Mouse (Mus musculus) C2C12 (cell line): ENCODE measurements around the gene Klhl20. TPM values are rescaled to one million over a fixed set of nuclear protein-coding genes. Genes with fewer than 3 reads are reported as not detected.

Experiments used
- H3K27me3 ChIP-seq: one replicate; pipeline ENCODE4 v1.6.1; 2011; ENCODE audit not compliant: control insufficient read depth, insufficient read depth, insufficient read length
- H3K36me3 ChIP-seq: one replicate; pipeline ENCODE4 v1.6.1; 2011; ENCODE audit not compliant: control insufficient read depth, insufficient read depth
- H3K4me3 ChIP-seq: one replicate; pipeline ENCODE4 v1.5.1; 2011; ENCODE audit warnings: mild to moderate bottlenecking, control low read depth; ENCODE audit not compliant: poor library complexity, insufficient read depth, severe bottlenecking
- H3K79me2 ChIP-seq: one replicate; pipeline ENCODE4 v1.6.1; 2011; ENCODE audit not compliant: control insufficient read depth, insufficient read depth
- H3K79me3 ChIP-seq: one replicate; pipeline ENCODE4 v1.6.1; 2011; ENCODE audit warnings: low read depth, control low read depth
- H3ac ChIP-seq: one replicate; pipeline ENCODE3; 2011; ENCODE audit warnings: low read depth; ENCODE audit not compliant: control insufficient read depth, insufficient read length
- CEBPB ChIP-seq: IDR thresholded peaks from one replicate; pipeline ENCODE4 v1.6.1; 2011; ENCODE audit warnings: low read depth, mild to moderate bottlenecking, control low read depth, moderate library complexity
- CTCF ChIP-seq: IDR thresholded peaks from one replicate; pipeline ENCODE4 v1.5.1; 2011; ENCODE audit not compliant: control insufficient read depth, insufficient read depth, insufficient read length
- FOSL1 ChIP-seq: IDR thresholded peaks from one replicate; pipeline ENCODE4 v1.8.0; 2011; ENCODE audit warnings: mild to moderate bottlenecking, low read length; ENCODE audit not compliant: poor library complexity, insufficient read depth, severe bottlenecking
- MAX ChIP-seq: IDR thresholded peaks from one replicate; pipeline ENCODE4 v1.6.1; 2011; ENCODE audit warnings: mild to moderate bottlenecking, control low read depth
- MYOD1 ChIP-seq: IDR thresholded peaks from one replicate; pipeline ENCODE4 v1.6.1; 2011; ENCODE audit warnings: low read depth; ENCODE audit not compliant: control insufficient read depth, insufficient read length
- MYOG ChIP-seq: IDR thresholded peaks from one replicate; pipeline ENCODE4 v1.6.1; 2011; ENCODE audit not compliant: control insufficient read depth, insufficient read length; ENCODE audit errors: extremely low read depth
- USF1 ChIP-seq: IDR thresholded peaks from one replicate; pipeline ENCODE4 v1.6.1; 2011; ENCODE audit warnings: low read depth, mild to moderate bottlenecking, control low read depth, moderate library complexity
- polyA plus RNA-seq: library from polyadenylated mRNA; unstranded; fragments of >200 nt; fragmentation: generic; extraction: Trizol; gene quantifications from one replicate; pipeline ENCODE4 v1.2.1, GENCODE M21; 2012; ENCODE audit warnings: missing spikeins

Gene Klhl20
- polyA plus RNA-seq, 1 experiment, result 7.5 TPM

DNA sequence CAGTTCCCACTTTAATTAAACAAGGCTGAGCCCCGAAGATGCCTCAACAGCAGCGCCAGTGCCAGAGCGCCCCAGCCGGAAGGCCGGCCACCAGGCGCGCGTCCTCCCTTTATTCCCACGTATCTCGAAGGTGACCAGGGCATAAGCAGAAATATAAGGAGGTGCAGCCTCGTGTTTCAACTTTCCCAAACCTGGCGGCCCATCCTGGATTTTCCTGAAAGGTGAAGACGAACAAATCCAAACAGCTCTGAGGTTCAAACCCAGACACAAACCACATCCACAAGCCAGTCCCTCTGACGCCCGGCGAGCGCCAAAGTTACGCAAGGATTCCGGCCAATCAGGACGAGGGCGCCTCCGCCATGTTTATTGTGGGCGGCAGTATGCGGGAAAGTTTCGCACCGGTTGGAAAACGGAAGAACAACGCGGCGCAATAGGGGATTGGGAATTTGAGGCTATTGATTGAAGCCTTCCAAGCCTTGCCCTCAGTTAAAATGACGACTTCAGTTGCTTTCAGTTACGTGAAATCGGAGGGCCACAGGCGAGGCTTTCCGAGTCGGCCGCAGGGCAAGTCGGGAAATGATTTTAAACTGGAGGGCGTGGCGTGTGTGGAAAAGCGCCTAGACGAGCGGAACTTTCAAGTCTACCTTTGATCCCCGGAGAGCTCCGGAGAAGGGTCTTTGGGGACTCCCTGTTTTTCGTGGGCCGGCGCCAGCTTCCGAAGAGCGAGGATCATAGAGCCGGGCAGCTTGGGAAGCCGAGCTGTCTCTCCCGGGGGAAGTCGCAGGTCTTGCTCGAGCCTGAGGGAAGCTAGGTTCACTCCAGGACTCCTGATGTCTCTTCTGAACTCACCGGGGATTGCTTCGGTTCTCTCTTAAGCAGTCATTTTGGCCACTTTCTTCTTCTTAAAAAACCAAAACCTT is 60.7 kb downstream of the Klhl20 start, which contains the start of the genes Dars2 and Cenpl:
Gene Dars2 (minus strand): TSS at position 307 of the 920 bp plus-strand sequence.
Gene Cenpl (plus strand): TSS at position 362 of the 920 bp plus-strand sequence.
- H3K27me3 ChIP-seq, result no peaks in the 10 kb centered on the region
- peaks cover 60% of the 10 kb centered on the region for H3K79me2 ChIP-seq
- H3ac ChIP-seq, result peak within 1 kb of the TSS; percentile 65
- peaks cover 36% of the 10 kb centered on the region for H3K79me3 ChIP-seq
- H3K4me3 ChIP-seq, result peak within 1 kb of the TSS; percentile 88
- peaks cover 10% of the 10 kb centered on the region for H3K36me3 ChIP-seq
- TF ChIP-seq FOSL1 (no peak), CTCF (no peak), MYOD1 (no peak), CEBPB (peak; percentile 91), MAX (peak; percentile 45), MYOG (no peak), USF1 (no peak)

DNA sequence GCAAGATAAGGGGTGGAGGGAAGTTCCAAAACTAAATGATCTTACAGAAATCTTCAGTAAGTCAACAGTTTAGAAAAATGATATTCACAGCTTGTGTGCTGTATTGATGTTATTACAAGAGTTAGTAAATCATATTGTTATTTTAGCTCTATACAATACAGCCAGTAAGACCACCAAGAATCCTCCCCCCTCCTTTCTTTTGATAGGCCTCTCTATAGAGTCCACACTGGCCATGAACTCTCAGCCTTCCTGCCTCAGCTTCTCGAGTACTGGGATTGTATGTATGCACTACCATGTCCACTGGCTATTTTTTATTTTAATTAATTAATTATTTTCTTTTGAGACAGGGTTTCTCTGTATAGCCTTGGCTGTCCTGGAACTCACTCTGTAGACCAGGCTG is 68.0 kb downstream of the Klhl20 start:
- peaks cover 16% of the 10 kb centered on the region for H3K36me3 ChIP-seq
- no peak overlapping the region for H3ac ChIP-seq
- no peaks in the 10 kb centered on the region for H3K79me3 ChIP-seq
- no peaks in the 10 kb centered on the region for H3K79me2 ChIP-seq
- no peaks in the 10 kb centered on the region for H3K27me3 ChIP-seq
- no peak overlapping the region for H3K4me3 ChIP-seq
- TF ChIP-seq MAX (no peak), USF1 (no peak), FOSL1 (no peak), MYOD1 (no peak), CEBPB (no peak), CTCF (no peak), MYOG (no peak)

DNA sequence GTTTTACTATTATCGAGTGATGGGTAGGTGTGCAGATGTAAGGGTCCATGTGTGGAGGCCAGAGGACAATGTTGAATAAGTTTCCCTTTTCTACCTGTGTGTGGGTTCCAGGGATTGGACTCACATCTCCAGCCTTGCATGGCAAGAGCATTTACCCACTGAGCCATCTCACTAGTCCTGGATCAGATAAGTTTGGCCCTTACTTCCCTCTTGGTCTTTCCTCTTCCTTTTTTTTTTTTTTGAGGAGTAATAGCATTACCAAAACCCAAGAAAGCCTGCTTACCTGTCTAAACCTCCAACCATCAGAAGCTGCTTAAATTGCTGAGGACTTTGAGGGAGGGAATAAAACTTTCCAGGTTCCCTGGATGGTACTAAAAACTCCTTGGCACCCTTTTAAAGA is 74.1 kb downstream of the Klhl20 start:
- no peaks in the 10 kb centered on the region for H3K27me3 ChIP-seq
- H3K4me3 ChIP-seq, result no peak overlapping the region
- H3K79me3 ChIP-seq, result no peaks in the 10 kb centered on the region
- H3K79me2 ChIP-seq, result no peaks in the 10 kb centered on the region
- H3K36me3 ChIP-seq, result peaks cover 15% of the 10 kb centered on the region
- H3ac ChIP-seq, result no peak overlapping the region
- TF ChIP-seq FOSL1 (no peak), CTCF (no peak), MYOD1 (no peak), CEBPB (no peak), MAX (no peak), MYOG (no peak), USF1 (no peak)

DNA sequence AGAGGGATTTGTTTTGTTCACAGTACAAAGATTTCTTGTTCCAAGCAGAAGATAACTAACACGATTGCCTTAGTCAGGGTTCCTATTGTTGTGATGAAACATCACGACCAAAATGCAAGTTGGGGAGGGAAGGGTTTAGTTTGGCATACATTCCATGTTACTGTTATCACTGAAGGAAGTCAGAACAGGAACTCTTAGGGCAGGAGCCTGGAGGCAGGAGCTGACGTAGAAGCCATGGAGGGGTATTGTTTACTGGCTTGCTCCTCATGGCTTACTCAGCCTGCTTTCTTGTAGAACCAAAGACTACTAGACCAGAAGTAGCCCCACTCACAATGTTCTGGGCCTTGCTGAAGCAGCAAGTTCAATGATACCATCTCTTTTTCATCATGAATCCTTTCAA is 84.3 kb downstream of the Klhl20 start:
- Histone ChIP-seq H3K79me3 (no peaks in the 10 kb centered on the region), H3K4me3 (no peak overlapping the region), H3ac (no peak overlapping the region), H3K79me2 (no peaks in the 10 kb centered on the region), H3K27me3 (no peaks in the 10 kb centered on the region), H3K36me3 (peaks cover 46% of the 10 kb centered on the region)
- TF ChIP-seq CTCF (no peak), CEBPB (no peak), FOSL1 (no peak), MYOG (no peak), MAX (no peak), MYOD1 (no peak), USF1 (no peak)

DNA sequence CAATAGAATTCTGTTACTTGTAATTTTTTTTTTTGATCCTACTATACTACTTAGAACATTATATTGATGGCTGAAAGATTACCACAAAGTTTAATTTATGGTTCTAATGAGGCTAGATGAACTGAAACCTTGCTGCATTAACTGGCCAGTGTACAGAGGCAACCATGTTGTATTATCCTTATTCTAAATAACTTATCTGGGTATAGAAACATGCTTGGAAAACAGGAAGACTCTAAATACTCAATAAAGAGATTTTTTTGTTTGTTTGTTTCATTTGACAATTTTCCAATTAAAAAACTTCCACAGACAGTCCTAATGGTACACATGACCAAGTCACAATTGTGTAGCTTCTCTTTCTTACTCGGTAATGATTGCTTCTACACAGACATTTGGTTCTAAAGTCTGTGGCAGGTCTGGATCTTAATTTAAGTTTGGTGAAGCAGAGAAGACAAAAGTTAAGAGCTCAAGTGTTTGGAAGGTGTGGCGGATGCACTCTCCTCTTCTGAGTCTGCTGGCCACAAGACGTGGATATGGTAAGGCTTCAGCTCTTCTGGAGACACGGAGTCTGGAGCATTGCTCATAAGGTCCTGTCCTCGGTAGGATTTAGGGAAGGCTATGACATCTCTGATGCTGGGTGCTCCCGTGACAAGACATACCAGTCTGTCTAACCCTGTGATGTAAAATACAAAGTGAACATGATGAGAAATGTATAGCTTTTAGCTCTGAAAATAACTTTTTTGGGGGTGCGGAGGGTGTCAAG is 89.9 kb downstream of the Klhl20 start:
- Histone ChIP-seq H3ac (no peak overlapping the region), H3K79me3 (peaks cover 18% of the 10 kb centered on the region), H3K79me2 (peaks cover 21% of the 10 kb centered on the region), H3K27me3 (no peaks in the 10 kb centered on the region), H3K4me3 (no peak overlapping the region), H3K36me3 (peaks cover 47% of the 10 kb centered on the region)
- TF ChIP-seq CTCF (no peak), FOSL1 (no peak), MYOD1 (no peak), CEBPB (no peak), MYOG (no peak), MAX (no peak)
